Mouse (Mus musculus): ENCODE measurements around the gene Bcat2. TPM values are rescaled to one million over a fixed set of nuclear protein-coding genes. Genes with fewer than 3 reads are reported as not detected.
A peak's percentile ranks its signal among the peaks of the same experiment; 100 is the strongest.

Gene Bcat2
- polyA plus RNA-seq, 1 experiment, result 21.1 TPM

DNA sequence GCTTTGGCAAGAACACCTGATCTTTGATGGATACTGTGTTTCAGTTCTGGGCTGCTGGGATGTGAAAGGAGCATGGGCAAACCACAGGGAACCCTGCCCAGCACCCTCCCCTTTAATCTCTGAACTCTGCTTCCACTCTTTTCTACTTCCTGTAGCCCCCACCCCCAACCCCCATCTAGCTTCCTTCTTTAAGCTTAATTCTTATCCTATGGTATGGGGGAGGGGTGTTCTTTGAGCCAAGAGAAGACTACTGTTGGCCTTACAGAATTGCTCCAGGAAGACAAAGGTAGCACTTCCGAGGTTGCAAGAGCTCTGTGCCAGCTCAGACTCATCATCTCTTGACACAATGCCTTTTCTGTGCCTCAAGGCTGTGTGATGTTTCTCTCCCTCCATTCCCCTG, 2.0 kb downstream of the Bcat2 start:
- TF ChIP-seq POLR2A (IDR thresholded peaks at IDR 0.05; ENCODE audit: borderline replicate concordance, insufficient read depth, low read length) (no peak), CTCF (IDR thresholded peaks at IDR 0.05; ENCODE audit: borderline replicate concordance, insufficient read depth, low read depth, low read length) (no peak)
- DNase-seq, result no peak
- H3K27ac ChIP-seq (ENCODE audit: insufficient read depth, low read length), result no peak overlapping the region
- 39% methylated on average over 1 of the region's 1 CpGs for WGBS
- H3K4me3 ChIP-seq (replicated peaks; ENCODE audit: insufficient read depth, low read depth, low read length), result no peak overlapping the region
- H3K4me1 ChIP-seq (ENCODE audit: control insufficient read depth, insufficient read depth, low read length), result peaks cover 6% of the 10 kb centered on the region; the same call in 1 of the 2 replicates
- H3K27me3 ChIP-seq (ENCODE audit: control insufficient read depth, insufficient read depth, low read length), result no peaks in the 10 kb centered on the region

DNA sequence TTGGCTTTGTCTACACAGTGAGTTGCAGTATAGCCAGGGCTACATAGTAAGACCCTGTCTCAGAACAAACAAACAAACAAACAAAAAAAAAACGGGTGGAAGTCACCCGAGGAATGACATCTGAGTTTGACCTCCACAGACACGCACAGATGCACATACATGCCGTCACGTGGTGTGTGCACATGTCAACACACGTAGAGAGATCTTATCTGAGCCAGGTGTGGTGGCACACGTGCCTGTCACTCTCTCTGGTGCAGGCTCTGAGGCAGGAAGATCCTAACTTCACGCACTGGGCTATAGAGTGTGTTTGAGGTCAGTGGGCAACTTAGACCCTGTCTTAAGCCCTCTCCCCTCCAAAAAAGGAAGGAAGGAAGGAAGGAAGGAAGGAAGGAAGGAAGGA, 4.0 kb downstream of the Bcat2 start:
- no peak overlapping the region for H3K27ac ChIP-seq (ENCODE audit: insufficient read depth, low read length)
- WGBS, result 73% methylated on average over 8 of the region's 8 CpGs
- H3K27me3 ChIP-seq (ENCODE audit: control insufficient read depth, insufficient read depth, low read length), result no peaks in the 10 kb centered on the region
- H3K4me1 ChIP-seq (ENCODE audit: control insufficient read depth, insufficient read depth, low read length), result no peaks in the 10 kb centered on the region
- TF ChIP-seq POLR2A (IDR thresholded peaks at IDR 0.05; ENCODE audit: borderline replicate concordance, insufficient read depth, low read length) (no peak), CTCF (IDR thresholded peaks at IDR 0.05; ENCODE audit: borderline replicate concordance, insufficient read depth, low read depth, low read length) (no peak)
- H3K4me3 ChIP-seq (replicated peaks; ENCODE audit: insufficient read depth, low read depth, low read length), result no peak overlapping the region
- no peak for DNase-seq

GRCm38 (mm10) chr7:45574472-45575379, 4.8 kb downstream of the Bcat2 start:
- H3K4me1 ChIP-seq (ENCODE audit: control insufficient read depth, insufficient read depth, low read length), result no peaks in the 10 kb centered on the region
- TF ChIP-seq CTCF (IDR thresholded peaks at IDR 0.05; ENCODE audit: borderline replicate concordance, insufficient read depth, low read depth, low read length) (no peak), POLR2A (IDR thresholded peaks at IDR 0.05; ENCODE audit: borderline replicate concordance, insufficient read depth, low read length) (no peak)
- no peak for DNase-seq
- H3K4me3 ChIP-seq (replicated peaks; ENCODE audit: insufficient read depth, low read depth, low read length), result no peak overlapping the region
- no peaks in the 10 kb centered on the region for H3K27me3 ChIP-seq (ENCODE audit: control insufficient read depth, insufficient read depth, low read length)
- H3K27ac ChIP-seq (ENCODE audit: insufficient read depth, low read length), result no peak overlapping the region
- WGBS, result 82% methylated on average over 15 of the region's 15 CpGs

GRCm38 (mm10) chr7:45585923-45586322, 16.0 kb downstream of the Bcat2 start:
- no peak for TF ChIP-seq POLR2A (IDR thresholded peaks at IDR 0.05; ENCODE audit: borderline replicate concordance, insufficient read depth, low read length)
- no peak for TF ChIP-seq CTCF (IDR thresholded peaks at IDR 0.05; ENCODE audit: borderline replicate concordance, insufficient read depth, low read depth, low read length)
- 71% methylated on average over 6 of the region's 6 CpGs for WGBS
- no peaks in the 10 kb centered on the region for H3K27me3 ChIP-seq (ENCODE audit: control insufficient read depth, insufficient read depth, low read length)
- H3K4me3 ChIP-seq (replicated peaks; ENCODE audit: insufficient read depth, low read depth, low read length), result no peak overlapping the region
- no peak for DNase-seq
- H3K4me1 ChIP-seq (ENCODE audit: control insufficient read depth, insufficient read depth, low read length), result no peaks in the 10 kb centered on the region
- H3K27ac ChIP-seq (ENCODE audit: insufficient read depth, low read length), result no peak overlapping the region

DNA sequence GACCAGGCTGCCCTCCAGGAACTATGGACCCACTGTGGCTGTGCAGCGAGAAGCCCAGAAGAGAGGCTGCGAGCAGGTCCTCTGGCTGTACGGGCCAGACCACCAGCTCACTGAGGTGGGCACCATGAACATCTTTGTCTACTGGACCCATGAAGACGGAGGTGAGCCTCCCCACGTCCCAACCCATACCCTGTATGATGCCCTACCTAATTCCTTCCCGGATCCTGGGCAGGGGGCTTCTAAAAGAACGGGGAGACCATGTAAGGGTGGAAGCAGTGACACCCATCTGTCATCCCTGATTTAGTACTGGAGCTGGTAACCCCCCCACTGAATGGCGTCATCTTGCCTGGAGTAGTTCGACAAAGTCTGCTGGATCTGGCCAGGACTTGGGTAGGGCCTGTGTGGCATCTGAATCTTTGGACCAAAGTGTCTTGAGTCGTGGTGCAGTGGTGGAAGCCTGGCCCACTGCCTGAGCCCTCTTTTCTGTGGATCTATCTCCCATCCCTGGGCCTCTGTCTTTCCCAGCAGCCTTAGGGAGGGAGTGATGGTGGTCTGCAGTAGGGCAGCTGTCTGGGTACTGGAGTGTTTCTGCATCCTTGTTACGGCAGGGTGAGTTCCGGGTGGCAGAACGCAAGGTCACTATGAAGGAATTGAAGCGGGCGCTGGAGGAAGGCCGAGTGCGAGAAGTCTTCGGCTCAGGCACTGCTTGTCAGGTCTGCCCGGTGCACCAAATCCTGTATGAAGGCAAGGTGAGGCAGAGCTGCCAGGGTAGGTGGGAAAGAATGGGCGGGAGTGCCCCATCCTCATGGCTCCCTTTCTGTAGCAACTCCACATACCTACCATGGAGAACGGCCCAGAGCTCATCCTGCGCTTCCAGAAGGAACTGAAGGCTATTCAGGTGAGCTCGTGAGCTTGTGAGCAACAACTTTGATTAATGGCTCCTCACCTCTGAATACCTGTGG, 18.0 kb downstream of the Bcat2 start:
- Histone ChIP-seq H3K4me1 (ENCODE audit: control insufficient read depth, insufficient read depth, low read length) (no peaks in the 10 kb centered on the region), H3K27me3 (ENCODE audit: control insufficient read depth, insufficient read depth, low read length) (no peaks in the 10 kb centered on the region), H3K27ac (ENCODE audit: insufficient read depth, low read length) (no peak overlapping the region), H3K4me3 (replicated peaks; ENCODE audit: insufficient read depth, low read depth, low read length) (no peak overlapping the region)
- peak in 1 of 2 experiments; percentile 25 for DNase-seq
- WGBS, result 93% methylated on average over 23 of the region's 23 CpGs
- no peak for TF ChIP-seq CTCF (IDR thresholded peaks at IDR 0.05; ENCODE audit: borderline replicate concordance, insufficient read depth, low read depth, low read length)
- no peak for TF ChIP-seq POLR2A (IDR thresholded peaks at IDR 0.05; ENCODE audit: borderline replicate concordance, insufficient read depth, low read length)

GRCm38 (mm10) chr7:45589173-45589572, 19.2 kb downstream of the Bcat2 start:
- peak; percentile 94 to 98 for DNase-seq
- peak; percentile 85 for TF ChIP-seq CTCF (IDR thresholded peaks at IDR 0.05; ENCODE audit: borderline replicate concordance, insufficient read depth, low read depth, low read length)
- peak; percentile 38; the same call in 1 of the 2 replicates for TF ChIP-seq POLR2A (IDR thresholded peaks at IDR 0.05; ENCODE audit: borderline replicate concordance, insufficient read depth, low read length)
- Histone ChIP-seq H3K4me3 (replicated peaks; ENCODE audit: insufficient read depth, low read depth, low read length) (peak overlapping the region; percentile 66), H3K27ac (ENCODE audit: insufficient read depth, low read length) (no peak overlapping the region), H3K4me1 (ENCODE audit: control insufficient read depth, insufficient read depth, low read length) (no peaks in the 10 kb centered on the region), H3K27me3 (ENCODE audit: control insufficient read depth, insufficient read depth, low read length) (no peaks in the 10 kb centered on the region)
- under 1% methylated on average over 19 of the region's 19 CpGs for WGBS

DNA sequence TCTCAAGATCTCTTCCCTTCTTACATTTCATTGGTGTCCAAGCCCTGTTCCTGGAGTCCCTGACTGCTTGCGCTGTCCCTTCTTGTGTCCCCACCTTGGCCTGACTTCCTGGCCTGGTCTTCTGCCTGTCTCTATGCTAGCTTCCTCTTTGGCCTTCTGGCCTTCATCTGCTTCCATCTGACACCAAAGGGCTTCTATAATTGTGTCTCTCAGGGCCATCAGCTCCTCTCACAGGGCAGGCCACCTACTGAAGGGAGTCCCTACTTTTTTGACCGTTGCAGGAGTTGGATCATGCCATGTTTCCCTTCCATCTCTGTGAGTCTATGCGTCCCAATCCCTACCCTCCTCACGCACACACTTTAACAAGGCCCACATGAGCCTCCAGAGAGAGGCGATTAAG, 19.9 kb downstream of the Bcat2 start:
- Histone ChIP-seq H3K27ac (ENCODE audit: insufficient read depth, low read length) (no peak overlapping the region), H3K4me1 (ENCODE audit: control insufficient read depth, insufficient read depth, low read length) (no peaks in the 10 kb centered on the region), H3K4me3 (replicated peaks; ENCODE audit: insufficient read depth, low read depth, low read length) (no peak overlapping the region), H3K27me3 (ENCODE audit: control insufficient read depth, insufficient read depth, low read length) (no peaks in the 10 kb centered on the region)
- TF ChIP-seq CTCF (IDR thresholded peaks at IDR 0.05; ENCODE audit: borderline replicate concordance, insufficient read depth, low read depth, low read length), result no peak
- TF ChIP-seq POLR2A (IDR thresholded peaks at IDR 0.05; ENCODE audit: borderline replicate concordance, insufficient read depth, low read length), result no peak
- 93% methylated on average over 5 of the region's 5 CpGs for WGBS
- no peak for DNase-seq

Data from cerebellum, adult 2 months (tissue).